Mouse (Mus musculus): ENCODE data around the gene Ppp1r14b.
A peak's percentile ranks its signal among the peaks of the same experiment; 100 is the strongest.

The Ppp1r14b gene

GRCm38 (mm10) chr19:6994002-6994401, 19.2 kb downstream of the Ppp1r14b start:
- no peak for DNase-seq (ENCODE audit: extremely low read depth, low read depth)

DNA sequence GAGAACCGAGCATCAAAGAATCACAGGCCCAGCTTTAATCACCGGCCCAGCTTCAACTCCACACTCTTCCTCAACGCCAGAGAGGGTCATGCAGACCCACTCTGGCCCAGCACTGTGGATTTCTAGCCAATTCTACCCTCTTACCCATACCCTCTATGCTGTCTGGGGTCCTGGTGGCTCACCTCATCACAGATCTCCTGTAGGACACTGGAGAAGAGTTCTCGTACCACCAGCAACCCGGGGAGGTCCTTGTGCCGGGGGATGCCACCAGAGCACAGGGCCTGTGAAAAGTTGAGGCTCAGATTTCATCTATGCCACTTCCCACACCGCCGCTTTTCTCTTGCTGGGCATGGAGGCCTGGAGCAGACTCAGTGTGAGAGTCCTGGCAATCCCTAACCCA, 19.7 kb downstream of the Ppp1r14b start:
- no peak for DNase-seq (ENCODE audit: extremely low read depth, low read depth)

DNA sequence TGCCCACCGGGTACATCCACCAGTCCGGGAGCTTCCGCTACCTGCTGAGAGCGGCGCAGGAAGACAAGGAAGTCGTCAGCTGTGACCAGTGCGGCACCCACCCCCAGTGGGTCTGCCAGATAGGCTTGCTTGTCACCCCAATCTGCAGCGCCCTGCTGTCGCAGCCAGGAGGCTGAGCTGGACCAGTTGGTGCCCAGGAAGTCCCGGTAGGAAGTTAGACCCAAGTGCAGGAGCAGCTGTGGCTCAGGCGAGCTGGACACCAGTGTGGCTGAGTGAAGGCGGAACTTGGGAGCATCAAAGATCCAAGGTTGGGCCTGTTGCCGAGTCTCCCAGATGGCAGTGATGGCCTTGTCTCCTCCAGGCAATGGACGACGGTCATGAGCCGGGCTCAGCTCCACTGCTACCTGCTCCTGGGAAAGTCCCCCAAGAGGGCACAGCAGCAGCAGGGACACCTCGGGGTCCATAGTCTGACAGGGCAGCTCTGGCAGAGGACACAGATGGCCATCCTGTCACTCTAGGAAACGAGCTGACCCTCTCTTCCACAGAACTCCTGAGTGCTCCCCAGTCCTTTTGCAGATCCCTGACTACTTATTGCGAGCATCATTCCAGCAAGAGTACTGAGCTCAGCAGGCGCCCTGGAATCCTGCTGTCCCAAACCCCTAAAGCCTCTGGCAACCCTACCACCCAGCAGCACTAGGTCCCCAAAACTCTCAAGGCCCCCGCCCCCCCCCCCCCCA, 20.7 kb downstream of the Ppp1r14b start:
- peak; percentile 60 for DNase-seq (ENCODE audit: extremely low read depth, low read depth)

DNA sequence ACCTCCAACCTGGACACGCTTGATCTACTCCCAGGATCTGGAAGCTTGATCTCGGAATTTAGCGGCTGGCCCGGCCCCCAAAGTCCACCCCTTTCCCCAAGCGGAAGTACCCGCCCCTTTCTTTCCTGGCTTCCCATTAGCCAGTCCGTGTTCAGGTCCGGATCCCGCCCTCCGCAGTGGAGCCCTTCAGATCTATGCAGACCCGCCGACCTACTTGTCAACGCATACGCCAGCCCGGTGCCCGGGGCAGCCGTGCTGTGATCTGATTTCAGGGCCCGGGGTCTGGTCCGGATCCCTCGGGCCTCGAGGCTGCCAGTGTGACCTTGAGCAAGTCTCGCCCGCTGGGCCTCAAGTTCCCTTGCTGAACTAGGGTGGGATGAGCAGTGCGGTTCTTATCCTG, 21.2 kb downstream of the Ppp1r14b start, which contains the start of the genes Nudt22 and Trpt1:
Nudt22 (minus strand) TSS at position 112 of the 400 bp plus-strand sequence.
Trpt1 (plus strand) TSS at position 126 of the 400 bp plus-strand sequence.
- peak; percentile 79 for DNase-seq (ENCODE audit: extremely low read depth, low read depth)

DNA sequence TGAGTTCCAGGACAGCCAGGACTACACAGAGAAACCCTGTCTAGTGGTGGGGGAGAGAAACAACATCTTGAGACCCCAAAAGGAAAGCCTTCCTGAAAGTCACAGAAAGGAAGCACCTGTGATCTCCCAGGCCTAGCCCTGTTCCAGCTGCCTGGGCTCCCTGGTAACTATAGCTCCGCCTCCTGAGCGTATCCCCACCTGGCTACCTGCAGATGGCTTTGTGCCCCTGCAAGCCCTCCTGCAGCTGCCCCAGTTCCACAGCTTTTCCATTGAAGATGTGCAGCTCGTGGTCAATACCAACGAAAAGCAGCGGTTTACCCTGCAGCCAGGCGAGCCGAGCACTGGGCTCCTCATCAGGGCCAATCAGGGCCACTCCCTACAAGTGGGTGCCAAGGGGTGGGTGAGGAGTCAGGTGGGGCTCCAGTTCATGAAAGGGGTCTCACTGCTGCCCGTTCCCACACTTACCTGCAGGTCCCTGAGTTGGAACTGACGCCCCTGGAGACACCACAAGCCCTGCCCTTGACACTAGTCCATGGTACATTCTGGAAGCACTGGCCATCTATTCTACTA, 23.0 kb downstream of the Ppp1r14b start:
- DNase-seq (ENCODE audit: extremely low read depth, low read depth): no peak

- DNase-seq (ENCODE audit: extremely low read depth, low read depth): no peak
These were observed 24.7 kb downstream of the Ppp1r14b start for GRCm38 (mm10) chr19:6999360-7000063.

DNA sequence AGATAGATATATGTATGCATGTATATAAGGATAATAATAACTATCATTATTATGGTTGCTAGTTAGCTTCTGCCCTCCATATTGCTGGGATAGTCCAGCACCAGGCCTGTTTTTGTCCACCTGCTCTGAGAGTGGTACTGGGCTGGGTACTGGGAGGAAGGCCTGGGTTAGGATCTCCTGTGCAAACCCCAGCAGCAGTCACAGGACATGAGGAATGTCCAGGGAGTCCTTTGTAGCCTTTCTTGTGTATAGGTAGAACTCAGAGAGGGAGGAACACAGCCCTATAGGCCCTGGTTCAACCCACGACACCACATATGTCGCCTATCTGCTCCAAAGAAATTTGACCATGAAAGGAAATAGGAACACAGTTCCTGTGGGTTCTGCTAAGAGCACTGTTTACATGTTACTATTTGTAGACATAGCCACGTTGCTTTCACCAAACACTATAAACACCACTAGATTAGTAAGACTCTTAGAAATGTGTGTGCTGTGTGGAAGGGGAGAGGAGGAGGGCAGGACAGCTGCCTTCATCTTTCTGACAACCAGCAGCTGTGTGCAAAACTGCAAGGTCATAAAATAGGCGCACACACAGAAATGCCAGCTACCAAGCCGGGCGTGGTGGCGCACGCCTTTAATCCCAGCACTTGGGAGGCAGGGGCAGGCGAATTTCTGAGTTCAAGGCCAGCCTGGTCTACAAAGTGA, 32.3 kb downstream of the Ppp1r14b start:
- DNase-seq (ENCODE audit: extremely low read depth, low read depth): no peak

GRCm38 (mm10) chr19:7012426-7012825, 37.7 kb downstream of the Ppp1r14b start:
- DNase-seq (ENCODE audit: extremely low read depth, low read depth): no peak

DNA sequence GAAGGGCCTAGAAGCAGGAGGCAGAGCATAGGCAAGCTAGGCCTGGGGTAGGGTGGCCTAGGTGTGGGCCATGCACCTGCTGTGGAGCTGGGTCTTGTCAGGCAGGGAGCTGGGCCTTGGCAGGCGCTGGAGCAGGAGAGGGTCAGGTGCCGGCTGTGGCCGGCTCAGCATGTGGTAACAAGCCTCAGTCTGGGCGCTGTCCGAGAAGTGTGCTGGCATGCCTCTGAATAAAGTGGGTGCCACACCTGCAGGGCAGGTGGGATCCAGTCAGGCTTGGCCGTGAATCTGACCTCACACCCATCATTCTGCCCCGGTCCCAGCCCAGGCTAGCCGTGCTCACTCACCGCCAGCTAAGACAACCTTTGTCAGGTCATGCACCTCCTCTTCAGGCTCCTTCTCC, 39.2 kb downstream of the Ppp1r14b start:
- DNase-seq (ENCODE audit: extremely low read depth, low read depth): no peak

DNA sequence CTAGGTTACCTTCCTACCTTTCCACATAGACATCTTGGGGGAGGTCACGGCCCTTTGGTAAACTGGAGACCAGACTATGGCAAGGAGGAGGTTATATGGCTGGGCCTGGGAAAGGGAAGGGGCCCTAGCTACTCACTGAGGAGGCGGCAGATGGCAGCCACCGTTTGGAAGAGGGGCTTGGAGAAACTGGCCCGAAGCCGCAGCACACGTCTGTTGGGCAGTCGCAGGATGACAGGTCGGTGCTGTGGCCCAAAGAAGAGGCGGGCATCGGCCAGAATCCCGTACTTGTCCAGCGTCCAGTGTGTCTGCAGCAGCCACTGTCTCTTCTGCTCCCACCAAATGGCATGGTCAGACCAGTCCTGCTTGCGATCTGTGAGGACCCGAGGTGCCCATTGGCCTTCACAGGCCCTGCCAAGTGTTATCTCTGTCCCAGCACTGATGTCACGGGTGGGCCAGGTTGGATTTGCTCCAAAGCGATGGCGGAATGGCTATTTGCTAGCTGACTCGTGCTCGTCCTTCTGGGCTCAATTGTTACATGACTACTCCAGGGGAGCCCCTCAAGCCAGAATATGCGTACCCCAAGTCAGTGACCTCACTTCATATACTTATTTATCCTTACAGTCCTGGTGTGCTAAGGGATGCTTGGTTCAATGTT, 39.8 kb downstream of the Ppp1r14b start:
- no peak for DNase-seq (ENCODE audit: extremely low read depth, low read depth)

DNA sequence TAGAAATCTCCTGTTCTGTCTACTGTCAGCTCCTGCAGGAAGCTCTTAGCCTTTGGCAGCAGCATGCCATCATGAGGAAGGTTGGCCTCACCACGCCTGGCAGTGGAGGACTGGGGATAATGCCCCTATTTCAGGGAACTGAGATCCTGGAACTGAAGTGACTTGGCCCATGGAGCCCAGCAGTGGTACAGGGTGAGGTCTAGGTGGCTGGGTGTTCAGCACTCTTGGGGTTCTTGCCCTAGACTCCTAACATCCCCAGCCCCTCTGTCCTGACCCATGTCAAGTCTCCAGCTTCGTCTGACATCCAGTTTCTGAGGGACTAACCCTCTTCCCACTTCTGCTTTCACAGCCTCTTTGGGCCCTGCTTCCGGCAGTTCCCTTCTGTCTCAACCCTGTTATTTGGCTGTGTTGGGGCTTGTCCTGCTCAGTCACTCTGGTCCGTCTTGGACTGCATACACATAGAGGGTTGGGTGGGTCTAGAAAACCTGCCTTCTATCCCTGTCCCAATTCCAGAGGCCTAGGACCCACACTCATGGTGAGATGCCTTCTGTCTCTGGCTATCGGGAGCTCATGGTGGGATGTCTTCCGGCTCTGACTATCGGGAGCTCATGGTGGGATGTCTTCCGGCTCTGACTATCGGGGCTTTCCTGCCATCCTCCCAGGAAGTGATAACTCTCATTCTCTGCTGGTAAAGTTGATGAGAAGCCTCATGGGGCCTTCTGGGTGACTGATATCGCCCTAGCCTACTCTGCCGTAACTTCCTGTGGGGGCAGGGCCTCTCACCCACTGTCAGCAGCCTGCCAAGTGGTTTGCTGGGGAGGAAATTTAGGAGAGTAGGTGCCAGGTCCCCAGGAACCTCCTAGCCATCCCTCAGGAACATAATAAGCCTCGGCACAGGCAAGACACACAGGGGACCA, 43.0 kb downstream of the Ppp1r14b start:
- peak; percentile 97 for DNase-seq (ENCODE audit: extremely low read depth, low read depth)

GRCm38 (mm10) chr19:7018546-7018945, 43.8 kb downstream of the Ppp1r14b start:
- no peak for DNase-seq (ENCODE audit: extremely low read depth, low read depth)

GRCm38 (mm10) chr19:7019191-7019590, 44.4 kb downstream of the Ppp1r14b start, which contains the start of gene Fermt3:
TSS of gene Fermt3 (minus strand) at chr19:7019469.
- peak; percentile 86 for DNase-seq (ENCODE audit: extremely low read depth, low read depth)

- DNase-seq (ENCODE audit: extremely low read depth, low read depth): peak; percentile 82
These were observed 45.5 kb downstream of the Ppp1r14b start for GRCm38 (mm10) chr19:7020224-7020641.
